Mouse (Mus musculus) hindbrain, embryonic 12.5 days (tissue): ENCODE measurements around the gene Adora1. TPM values are rescaled to one million over a fixed set of nuclear protein-coding genes. Genes with fewer than 3 reads are reported as not detected.

Experiments
- ATAC-seq: fragments of 200-750 bp; cut with Nextera tagmentation; 2 replicates; pipeline ENCODE4 v1.8.0; 2017; ENCODE audit warnings: moderate TSS enrichment; ENCODE audit not compliant: low FRiP score
- H3K27ac ChIP-seq: fragments of 300-500 bp; sonication (generic); 2 replicates; pipeline ENCODE4 v1.5.1; 2016; ENCODE audit warnings: mild to moderate bottlenecking
- H3K27me3 ChIP-seq: fragments of 300-500 bp; sonication (generic); 2 replicates; pipeline ENCODE4 v1.6.1; 2016; ENCODE audit warnings: mild to moderate bottlenecking
- H3K36me3 ChIP-seq: fragments of 300-500 bp; sonication (generic); 2 replicates; pipeline ENCODE4 v1.6.1; 2016; ENCODE audit warnings: mild to moderate bottlenecking
- H3K4me1 ChIP-seq: fragments of 300-500 bp; sonication (generic); 2 replicates; pipeline ENCODE4 v1.6.1; 2016
- H3K4me2 ChIP-seq: fragments of 300-500 bp; sonication (generic); replicated peaks from 2 replicates; pipeline ENCODE4 v1.6.1; 2016; ENCODE audit warnings: mild to moderate bottlenecking
- H3K4me3 ChIP-seq: fragments of 300-500 bp; sonication (generic); 2 replicates; pipeline ENCODE4 v1.5.1; 2016; ENCODE audit warnings: mild to moderate bottlenecking
- H3K9ac ChIP-seq: fragments of 300-500 bp; sonication (generic); 2 replicates; pipeline ENCODE4 v1.6.1; 2016; ENCODE audit warnings: mild to moderate bottlenecking, moderate library complexity
- H3K9me3 ChIP-seq: fragments of 300-500 bp; sonication (generic); replicated peaks from 2 replicates; pipeline ENCODE4 v1.6.1; 2016; ENCODE audit warnings: mild to moderate bottlenecking
- WGBS: fragments of 180-500 bp; shearing (Covaris S2); methylation state at CpG from one replicate; pipeline ENCODE4 v1.1.7; 2016; 5-methylcytosine and 5-hydroxymethylcytosine counted together
- polyA plus RNA-seq: library from polyadenylated mRNA; unstranded; fragments of >200 nt; fragmentation: Nextera tagmentation; extraction: Ambion mirVana; gene quantifications from 2 replicates; pipeline ENCODE4 v1.2.1, GENCODE M21; 2016

Adora1 gene
- polyA plus RNA-seq, 1 experiment from 2014 or later = 2.4 TPM

DNA sequence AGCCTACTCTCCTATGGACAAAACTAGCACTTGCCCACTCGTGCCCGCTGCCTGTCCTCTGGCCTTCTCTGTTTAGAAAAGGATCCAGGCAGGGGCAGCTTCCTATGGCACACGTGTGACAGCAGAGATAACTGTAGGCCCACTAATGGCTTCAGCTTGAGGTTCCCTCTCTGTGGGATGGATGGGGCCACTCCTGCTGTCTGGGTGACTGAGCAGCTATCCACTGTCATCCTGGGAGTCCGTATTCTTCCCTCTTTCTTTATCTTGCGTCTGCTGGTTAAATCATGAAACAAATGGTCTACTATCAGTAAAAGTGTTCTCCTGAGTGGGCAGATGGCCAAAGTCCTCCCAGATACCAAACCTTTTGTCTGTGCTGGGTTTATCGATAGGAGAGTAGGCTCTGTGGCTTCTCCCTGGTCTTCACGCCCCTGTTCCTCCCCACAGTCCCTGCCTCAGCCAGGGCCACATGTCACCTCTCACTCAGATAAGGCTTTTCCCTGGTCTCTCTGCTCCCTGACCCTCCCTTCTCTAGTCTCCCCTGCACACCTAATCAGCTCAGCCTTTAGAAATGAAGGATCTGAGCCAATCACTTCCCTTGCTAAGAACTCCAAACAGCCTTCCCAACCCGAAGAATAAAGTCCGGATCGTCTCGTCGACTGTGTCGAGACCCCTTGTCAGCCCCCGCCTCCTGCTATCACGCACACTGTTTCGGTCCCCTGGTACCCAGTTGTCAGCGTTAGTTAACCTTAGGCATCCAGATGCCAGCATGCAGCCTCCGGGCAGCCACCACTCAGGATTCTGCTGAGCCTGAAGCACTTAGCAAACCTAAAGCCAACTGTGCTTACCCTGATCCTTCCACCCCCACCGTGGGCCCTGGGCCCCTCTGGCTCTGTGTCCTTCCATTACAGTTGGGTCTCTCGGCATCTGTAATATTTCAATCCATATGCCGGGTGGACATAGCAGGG lies 82.3 kb downstream of the Adora1 start:
- H3K4me1 ChIP-seq = no peaks in the 10 kb centered on the region
- H3K9ac ChIP-seq = no peak overlapping the region
- no peak overlapping the region for H3K4me2 ChIP-seq
- no peak overlapping the region for H3K27ac ChIP-seq
- H3K27me3 ChIP-seq = peaks cover 6% of the 10 kb centered on the region; the same call in 1 of the 2 replicates
- H3K9me3 ChIP-seq = peaks cover 4% of the 10 kb centered on the region; the same call in 1 of the 2 replicates
- H3K36me3 ChIP-seq = no peaks in the 10 kb centered on the region
- no peak for ATAC-seq
- 76% methylated on average over 21 of the region's 21 CpGs for WGBS
- no peak overlapping the region for H3K4me3 ChIP-seq

DNA sequence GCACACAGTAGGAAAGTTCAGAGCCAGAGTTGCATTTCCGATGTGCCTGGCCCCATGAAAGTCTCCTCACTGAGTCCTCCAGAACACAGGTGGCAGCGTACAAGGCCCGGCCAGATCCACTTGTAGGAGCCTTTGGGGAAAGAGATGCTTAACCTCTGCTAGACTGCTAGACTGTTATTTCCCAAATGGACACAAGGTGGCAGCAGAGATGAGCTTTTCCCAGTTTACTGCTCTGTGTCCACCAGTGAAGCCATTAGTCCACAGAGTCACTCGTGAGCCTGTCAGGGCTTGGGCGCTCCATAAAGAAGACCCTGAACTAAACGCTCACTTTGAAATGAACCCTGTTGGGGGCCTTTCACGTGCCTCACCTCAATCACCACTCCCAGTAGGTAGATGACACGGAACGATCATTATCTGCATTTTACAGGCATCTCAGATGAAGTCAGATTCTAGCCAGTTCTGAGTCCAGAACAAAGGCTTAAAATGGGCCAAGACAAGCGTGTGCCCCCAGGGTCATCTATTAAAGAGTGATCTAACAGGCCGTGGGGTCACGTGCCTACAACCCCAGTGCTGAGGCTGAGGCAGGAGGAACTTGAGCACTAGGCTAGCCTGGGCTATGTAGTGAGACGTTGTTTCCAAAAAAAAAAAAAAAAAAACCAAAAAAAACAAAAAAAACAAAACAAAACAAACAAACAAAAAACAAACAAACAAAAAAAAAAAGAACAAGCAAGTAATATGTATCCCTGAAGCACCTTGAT lies 83.4 kb downstream of the Adora1 start:
- Histone ChIP-seq H3K4me3 (no peak overlapping the region), H3K27ac (no peak overlapping the region), H3K9ac (no peak overlapping the region), H3K36me3 (no peaks in the 10 kb centered on the region), H3K4me1 (no peaks in the 10 kb centered on the region), H3K27me3 (peaks cover 6% of the 10 kb centered on the region; the same call in 1 of the 2 replicates), H3K9me3 (peaks cover 4% of the 10 kb centered on the region; the same call in 1 of the 2 replicates), H3K4me2 (no peak overlapping the region)
- 36% methylated on average over 13 of the region's 13 CpGs for WGBS
- peak; percentile 86 for ATAC-seq

DNA sequence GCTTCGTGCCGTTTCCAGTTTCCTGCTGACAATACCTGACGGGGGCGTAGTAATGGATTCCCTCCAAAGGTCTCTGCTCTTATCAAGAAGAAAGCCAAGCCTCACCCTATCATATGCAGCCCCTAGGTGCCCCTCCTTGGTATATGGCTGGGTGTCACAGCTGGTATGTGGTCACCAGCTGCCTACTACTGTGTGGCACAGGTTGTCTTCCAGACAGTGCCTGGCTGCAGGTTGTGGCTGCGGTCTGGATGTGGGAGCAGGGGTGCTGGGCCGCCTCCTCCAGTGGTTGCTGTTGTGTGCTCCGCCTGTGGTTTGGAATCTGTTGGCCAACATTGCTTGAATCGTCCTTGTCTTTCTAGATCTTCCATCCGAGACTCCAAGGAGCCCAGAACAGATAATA lies 84.5 kb downstream of the Adora1 start:
- H3K9me3 ChIP-seq = peaks cover 4% of the 10 kb centered on the region; the same call in 1 of the 2 replicates
- 94% methylated on average over 9 of the region's 9 CpGs for WGBS
- no peak overlapping the region for H3K4me3 ChIP-seq
- no peaks in the 10 kb centered on the region for H3K4me1 ChIP-seq
- H3K36me3 ChIP-seq = no peaks in the 10 kb centered on the region
- H3K27me3 ChIP-seq = peaks cover 6% of the 10 kb centered on the region; the same call in 1 of the 2 replicates
- 0 out of 2 replicates have a peak, but pooled peaks have one; percentile 55 for ATAC-seq
- no peak overlapping the region for H3K4me2 ChIP-seq
- no peak overlapping the region for H3K9ac ChIP-seq
- no peak overlapping the region for H3K27ac ChIP-seq

DNA sequence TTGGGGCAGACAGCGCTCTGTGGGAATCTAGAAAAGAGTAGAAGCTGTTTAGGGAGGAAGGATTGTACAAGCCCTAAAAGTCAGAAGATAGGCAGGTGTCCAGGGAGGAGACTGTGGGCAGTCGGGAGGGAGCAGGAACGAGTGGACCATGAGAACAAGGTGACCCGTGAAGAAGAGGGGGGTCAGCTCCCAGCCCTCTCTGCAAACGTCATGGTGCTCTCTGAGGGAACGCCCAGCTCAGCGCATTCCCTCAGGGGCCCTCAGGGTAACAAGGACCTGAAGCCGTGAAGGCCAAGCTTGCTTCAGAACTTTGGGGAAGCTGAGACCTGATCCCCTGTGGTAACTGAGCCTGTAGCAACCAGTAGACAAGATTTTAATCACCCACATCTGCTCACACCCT lies 85.2 kb downstream of the Adora1 start:
- Histone ChIP-seq H3K9ac (no peak overlapping the region), H3K27ac (no peak overlapping the region), H3K9me3 (peaks cover 4% of the 10 kb centered on the region; the same call in 1 of the 2 replicates), H3K4me3 (no peak overlapping the region), H3K36me3 (no peaks in the 10 kb centered on the region), H3K27me3 (peaks cover 6% of the 10 kb centered on the region; the same call in 1 of the 2 replicates), H3K4me2 (no peak overlapping the region), H3K4me1 (no peaks in the 10 kb centered on the region)
- 64% methylated on average over 8 of the region's 8 CpGs for WGBS
- no peak for ATAC-seq

Other genes starting within 250 kb of the Adora1 start
- 12.7 and 19.8 TPM in 2 replicates for gene Fmod, start 198.2 kb downstream of the Adora1 start, polyA plus RNA-seq
- 90.4 and 105 TPM in 2 replicates for gene Btg2, start 156.3 kb downstream of the Adora1 start, polyA plus RNA-seq
- gene Chit1, start 124.2 kb downstream of the Adora1 start, polyA plus RNA-seq = 0.13 TPM in 1 of 2 replicates, not detected in the other
- gene Chil1, start 53.3 kb downstream of the Adora1 start, polyA plus RNA-seq = 3.0 and 3.3 TPM in 2 replicates
- gene Mybph, start 42.0 kb downstream of the Adora1 start, polyA plus RNA-seq = 2.4 and 15.9 TPM in 2 replicates
- gene Myog, start 54.6 kb upstream of the Adora1 start, polyA plus RNA-seq = 7.8 and 36.7 TPM in 2 replicates
- 6.3 and 7.8 TPM in 2 replicates for gene Ppfia4, start 97.5 kb upstream of the Adora1 start, polyA plus RNA-seq
- gene Tmem183a, start 126.5 kb upstream of the Adora1 start, polyA plus RNA-seq = 109 and 123 TPM in 2 replicates
- gene 4933406M09Rik, start 150.5 kb upstream of the Adora1 start, polyA plus RNA-seq = not detected in 2 replicates
- 24.1 and 25.9 TPM in 2 replicates for gene Cyb5r1, start 170.1 kb upstream of the Adora1 start, polyA plus RNA-seq
- gene Adipor1, start 179.9 kb upstream of the Adora1 start, polyA plus RNA-seq = 73.5 and 78.1 TPM in 2 replicates
- 32.3 and 32.9 TPM in 2 replicates for gene Klhl12, start 220.1 kb upstream of the Adora1 start, polyA plus RNA-seq